Mouse (Mus musculus): ENCODE measurements around the gene Sim2. TPM values are rescaled to one million over a fixed set of nuclear protein-coding genes. Genes with fewer than 3 reads are reported as not detected.

Sim2 gene
- polyA plus RNA-seq, 1 experiment from 2014 or later = 1.8 TPM

DNA sequence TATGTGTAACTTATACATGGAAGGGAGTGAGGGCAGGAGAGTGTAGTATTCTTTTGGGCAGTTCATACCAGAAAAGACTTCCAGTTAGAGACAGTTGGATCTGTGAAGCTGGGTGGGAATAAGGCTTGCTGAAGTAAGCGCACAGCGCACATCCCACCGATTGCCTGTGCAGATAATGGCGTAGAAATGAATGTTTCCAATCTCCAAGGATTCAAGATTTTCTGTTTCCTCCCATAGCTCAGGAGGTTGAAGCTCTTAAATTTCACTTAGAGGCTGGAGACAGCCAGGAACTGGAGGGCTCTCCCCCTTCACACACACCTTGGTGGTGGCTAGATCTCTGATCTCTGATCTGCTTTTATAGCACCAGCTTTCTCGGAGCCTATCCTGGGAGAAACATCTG is 3.1 kb upstream of the Sim2 start:
- no peak for ATAC-seq (ENCODE audit: low FRiP score)
- peaks cover 14% of the 10 kb centered on the region for H3K4me1 ChIP-seq
- 14% methylated on average over 5 of the region's 5 CpGs for WGBS

DNA sequence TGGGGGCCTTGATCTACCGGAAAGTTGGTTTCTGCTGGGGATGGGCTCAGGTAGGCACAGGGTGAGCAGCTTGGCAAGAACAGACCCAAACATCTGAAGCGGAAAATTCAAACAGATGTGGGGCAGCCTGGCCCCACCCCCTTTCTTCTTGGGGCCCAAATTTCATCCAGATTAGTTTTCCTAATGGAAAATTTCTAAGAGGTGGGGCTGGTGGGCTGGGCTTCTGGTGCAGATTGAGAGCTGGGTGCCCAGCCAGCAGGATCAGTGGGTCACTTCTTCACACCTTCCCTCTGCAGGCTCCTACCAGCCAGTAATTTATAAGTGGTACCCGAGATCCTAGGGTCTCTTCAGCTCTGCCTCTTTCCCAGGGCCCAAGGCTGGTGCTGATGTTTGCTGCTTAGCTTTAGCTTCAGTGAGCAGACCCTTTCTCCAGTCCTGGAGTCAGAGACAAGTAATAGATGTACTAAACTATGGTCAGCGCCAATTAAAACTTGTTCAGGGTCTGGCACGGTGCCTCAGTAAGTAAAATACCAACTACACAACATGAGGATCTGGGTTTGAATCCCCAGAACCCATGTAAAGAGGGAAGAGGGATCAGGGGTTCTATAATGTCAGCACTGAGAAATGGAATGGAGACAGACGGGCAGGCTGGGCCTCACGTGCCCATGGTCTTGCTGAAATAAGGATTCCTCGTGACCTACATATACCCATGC is 2.6 kb upstream of the Sim2 start:
- Histone ChIP-seq H3K4me3 (no peak overlapping the region), H3K9me3 (replicated peaks) (no peaks in the 10 kb centered on the region), H3K36me3 (no peaks in the 10 kb centered on the region), H3K9ac (no peak overlapping the region), H3K4me2 (replicated peaks) (no peak overlapping the region), H3K27me3 (peaks cover 93% of the 10 kb centered on the region), H3K4me1 (peaks cover 16% of the 10 kb centered on the region), H3K27ac (no peak overlapping the region)
- no peak for ATAC-seq (ENCODE audit: low FRiP score)
- WGBS = 7% methylated on average over 8 of the region's 8 CpGs

More for the DNA sequence above, 3.1 kb upstream of the Sim2 start:
- Histone ChIP-seq H3K9ac (no peak overlapping the region), H3K4me3 (no peak overlapping the region), H3K27ac (no peak overlapping the region), H3K4me2 (replicated peaks) (no peak overlapping the region), H3K9me3 (replicated peaks) (no peaks in the 10 kb centered on the region), H3K36me3 (no peaks in the 10 kb centered on the region), H3K27me3 (peaks cover 93% of the 10 kb centered on the region)

DNA sequence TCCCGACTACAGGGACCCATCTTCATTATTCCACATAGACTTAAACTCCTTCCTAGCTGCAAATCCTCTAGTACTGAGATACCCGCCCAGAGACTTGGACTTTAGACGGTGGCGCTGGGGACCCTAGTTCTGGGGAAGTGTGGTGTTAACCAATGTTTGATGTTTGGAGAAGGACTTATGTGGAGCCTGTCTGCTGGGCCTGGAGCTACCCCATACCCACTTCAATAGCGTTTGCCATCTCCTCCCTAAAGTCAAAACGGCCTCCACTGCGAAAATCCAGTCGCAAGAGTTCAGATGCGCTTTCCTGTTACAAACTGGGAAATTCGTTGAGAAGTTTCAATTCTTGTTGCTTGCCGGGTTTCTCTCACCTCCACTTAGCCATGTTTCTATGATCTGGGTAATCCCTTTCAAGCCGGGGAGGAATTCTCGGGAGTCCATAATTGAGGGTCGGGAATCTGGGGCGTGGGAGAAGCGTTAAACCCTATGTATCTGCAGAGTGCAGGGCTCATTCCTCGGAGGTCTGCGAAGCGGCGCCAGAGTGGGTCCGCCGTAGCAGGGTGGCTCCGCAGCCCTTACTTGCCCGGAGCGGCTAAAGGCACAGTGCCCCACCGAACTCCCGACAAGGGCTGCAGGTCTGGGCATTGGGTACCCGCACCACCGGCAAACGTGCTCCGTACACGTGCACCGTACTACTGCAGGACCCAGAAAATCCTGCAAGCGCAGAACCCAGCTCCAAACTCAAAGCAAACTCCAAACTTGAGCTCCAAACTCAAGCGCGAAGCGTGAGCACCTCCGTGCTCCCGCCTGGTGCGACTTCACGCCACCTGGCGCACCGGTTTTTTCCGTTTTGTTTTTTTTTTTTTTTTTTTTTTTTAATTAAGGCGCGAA is 1.5 kb upstream of the Sim2 start:
- peaks cover 93% of the 10 kb centered on the region for H3K27me3 ChIP-seq
- H3K9ac ChIP-seq = no peak overlapping the region
- H3K27ac ChIP-seq = no peak overlapping the region
- H3K4me1 ChIP-seq = peaks cover 17% of the 10 kb centered on the region
- no peaks in the 10 kb centered on the region for H3K9me3 ChIP-seq (replicated peaks)
- no peak overlapping the region for H3K4me2 ChIP-seq (replicated peaks)
- no peak overlapping the region for H3K4me3 ChIP-seq
- WGBS = under 1% methylated on average over 46 of the region's 46 CpGs
- H3K36me3 ChIP-seq = no peaks in the 10 kb centered on the region
- ATAC-seq (ENCODE audit: low FRiP score) = no peak

DNA sequence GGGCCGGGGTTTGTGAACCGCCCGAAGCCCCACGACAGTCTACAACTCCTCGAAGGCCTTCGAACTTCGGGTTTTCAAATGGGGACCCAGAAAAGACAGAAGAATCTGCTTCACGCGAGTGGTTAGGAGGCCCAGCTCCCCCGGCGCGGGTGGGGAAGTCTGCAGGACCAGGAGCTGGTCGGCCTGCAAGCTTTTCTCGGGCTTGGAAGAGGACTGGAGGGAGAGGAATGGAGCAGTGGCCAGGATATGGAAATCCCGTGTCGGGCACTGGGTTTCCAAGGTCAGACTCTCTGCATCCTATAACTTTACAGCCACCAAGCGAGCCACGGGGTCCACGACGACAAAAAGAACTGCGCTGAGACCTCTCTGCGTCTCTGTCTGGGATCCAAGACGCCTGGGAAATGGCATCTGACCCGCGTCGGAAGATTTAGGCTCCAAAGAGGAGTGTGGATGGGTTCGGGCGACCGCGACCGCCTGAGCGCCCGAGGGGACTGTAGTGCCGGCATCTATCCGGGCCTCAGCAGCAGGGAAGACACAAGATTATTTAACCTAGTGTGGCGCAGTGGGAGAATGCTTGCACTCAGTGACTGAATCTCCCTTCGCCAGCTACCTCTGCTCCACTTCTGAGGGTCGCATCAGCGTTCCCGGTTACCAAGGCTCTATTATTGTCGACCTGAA is 744 bp upstream of the Sim2 start:
- ATAC-seq (ENCODE audit: low FRiP score) = no peak
- under 1% methylated on average over 41 of the region's 41 CpGs for WGBS
- Histone ChIP-seq H3K9me3 (replicated peaks) (no peaks in the 10 kb centered on the region), H3K27me3 (peaks cover 96% of the 10 kb centered on the region), H3K4me2 (replicated peaks) (no peak overlapping the region), H3K4me1 (peaks cover 17% of the 10 kb centered on the region), H3K9ac (no peak overlapping the region), H3K36me3 (no peaks in the 10 kb centered on the region), H3K27ac (no peak overlapping the region), H3K4me3 (no peak overlapping the region)

DNA sequence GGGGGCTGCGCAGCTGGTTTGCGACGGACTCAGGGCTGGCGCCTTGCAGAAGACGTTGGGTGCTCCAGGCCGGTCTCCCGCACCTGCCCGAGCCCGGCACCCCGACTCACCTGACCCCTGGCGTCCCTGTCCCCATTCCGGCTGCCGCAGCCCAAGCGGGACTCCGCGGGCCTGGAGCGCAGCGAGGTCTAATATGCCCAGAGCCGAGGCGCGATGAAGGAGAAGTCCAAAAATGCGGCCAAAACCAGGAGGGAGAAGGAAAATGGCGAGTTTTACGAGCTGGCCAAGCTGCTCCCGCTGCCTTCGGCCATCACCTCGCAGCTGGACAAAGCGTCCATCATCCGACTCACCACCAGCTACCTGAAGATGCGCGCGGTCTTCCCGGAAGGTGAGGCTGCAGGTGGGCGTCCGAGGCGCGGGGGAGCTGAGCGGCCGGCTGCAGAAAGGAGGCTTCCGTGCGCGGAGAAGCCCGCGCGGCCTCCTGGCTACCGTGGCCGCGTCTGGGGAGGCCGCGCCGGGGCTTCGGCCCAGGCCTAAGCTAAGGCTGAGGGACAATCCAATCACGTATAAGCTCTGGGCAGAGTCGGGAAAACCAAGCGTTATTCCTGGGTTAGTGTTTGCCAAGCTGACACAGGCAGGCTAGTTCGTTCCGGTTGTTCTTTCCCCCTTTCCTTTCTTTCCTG is 1.0 kb downstream of the Sim2 start:
- H3K9me3 ChIP-seq (replicated peaks) = no peaks in the 10 kb centered on the region
- H3K27ac ChIP-seq = no peak overlapping the region
- no peak overlapping the region for H3K9ac ChIP-seq
- H3K4me1 ChIP-seq = peaks cover 15% of the 10 kb centered on the region
- H3K4me2 ChIP-seq (replicated peaks) = peak overlapping the region; percentile 48
- WGBS = under 1% methylated on average over 57 of the region's 57 CpGs
- H3K4me3 ChIP-seq = peak overlapping the region; percentile 27
- H3K36me3 ChIP-seq = no peaks in the 10 kb centered on the region
- peaks cover 99% of the 10 kb centered on the region for H3K27me3 ChIP-seq
- ATAC-seq (ENCODE audit: low FRiP score) = no peak

DNA sequence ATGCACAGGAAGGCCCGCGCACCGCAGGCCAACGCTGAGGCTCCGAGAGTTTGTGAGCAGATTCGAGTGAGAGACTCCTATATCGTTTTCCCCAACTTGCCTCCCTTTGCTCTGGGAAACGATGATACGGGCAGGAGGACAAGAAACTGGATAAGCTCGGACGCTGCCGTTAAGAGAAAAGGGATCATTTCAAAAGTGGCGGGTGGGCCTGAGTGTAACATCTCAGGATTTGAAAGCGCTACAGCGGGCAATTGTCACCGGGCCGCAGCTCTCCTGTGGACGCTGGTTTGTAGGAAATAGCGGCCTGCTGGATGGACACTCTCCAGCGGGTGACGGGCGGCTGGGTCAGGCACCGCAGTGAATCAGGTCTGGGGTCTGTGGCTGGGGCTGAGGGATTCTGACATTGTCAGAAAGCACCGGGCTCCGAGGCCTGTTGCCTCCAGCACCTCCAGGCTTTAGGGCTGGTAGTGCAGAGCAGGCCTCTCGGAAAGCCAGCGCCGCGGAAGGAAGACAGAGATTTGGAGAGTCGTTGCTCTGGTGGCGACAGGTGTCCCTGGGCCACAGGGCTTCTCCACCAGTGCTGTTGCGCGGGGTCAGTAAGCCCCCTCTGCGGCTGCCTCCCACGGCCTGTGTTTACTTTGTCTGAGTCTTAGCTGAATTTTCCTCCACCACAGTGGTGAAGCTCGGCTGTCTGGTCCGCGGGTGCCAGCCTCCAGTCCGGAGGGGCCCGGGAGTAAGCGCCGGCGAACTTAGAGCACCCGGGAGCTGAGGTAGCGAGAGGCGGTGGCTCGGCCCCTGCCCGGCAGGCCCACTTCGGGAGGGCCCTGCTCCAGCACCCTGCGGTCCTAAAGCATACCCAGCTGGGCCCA is 2.2 kb downstream of the Sim2 start:
- H3K27me3 ChIP-seq = peaks cover 99% of the 10 kb centered on the region
- H3K4me3 ChIP-seq = 0 out of 2 replicates have a peak overlapping the region, but pooled peaks have one; percentile 0
- H3K4me1 ChIP-seq = peaks cover 15% of the 10 kb centered on the region
- 1% methylated on average over 50 of the region's 50 CpGs for WGBS
- H3K36me3 ChIP-seq = no peaks in the 10 kb centered on the region
- no peaks in the 10 kb centered on the region for H3K9me3 ChIP-seq (replicated peaks)
- H3K4me2 ChIP-seq (replicated peaks) = no peak overlapping the region
- ATAC-seq (ENCODE audit: low FRiP score) = no peak
- H3K9ac ChIP-seq = no peak overlapping the region
- no peak overlapping the region for H3K27ac ChIP-seq

DNA sequence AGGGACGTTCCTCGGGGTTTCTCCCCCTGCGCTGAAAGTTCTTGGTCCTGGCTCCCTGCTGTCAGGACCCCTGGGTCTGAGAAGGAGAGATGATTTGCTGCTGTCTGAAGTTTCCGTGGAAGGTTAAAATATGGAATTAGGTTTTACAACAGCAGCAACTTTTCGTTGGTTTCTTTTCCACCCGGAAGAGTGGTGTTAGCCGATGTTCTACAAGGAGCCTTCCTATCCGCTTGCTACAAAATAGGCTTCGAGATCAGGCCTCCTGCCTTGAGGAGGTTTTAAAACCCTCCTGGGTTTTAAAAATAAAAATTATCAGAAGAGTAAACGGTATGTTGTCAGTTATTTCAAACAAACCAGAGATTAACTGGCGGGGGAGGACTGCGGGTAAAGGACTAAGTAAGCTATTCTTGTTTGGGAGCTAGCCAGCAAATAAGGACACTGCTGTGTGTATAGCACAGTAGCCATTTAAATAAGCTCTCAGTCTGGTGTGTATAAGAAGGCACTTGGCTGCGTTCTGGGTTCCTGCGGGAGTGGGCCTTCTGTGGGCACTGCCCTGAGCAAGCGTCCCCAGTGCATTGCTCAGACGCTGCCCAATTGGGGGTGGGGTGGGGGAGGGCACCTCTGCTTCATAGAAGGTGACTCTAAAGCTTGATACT is 3.0 kb downstream of the Sim2 start:
- H3K4me3 ChIP-seq = 0 out of 2 replicates have a peak overlapping the region, but pooled peaks have one; percentile 0
- ATAC-seq (ENCODE audit: low FRiP score) = no peak

DNA sequence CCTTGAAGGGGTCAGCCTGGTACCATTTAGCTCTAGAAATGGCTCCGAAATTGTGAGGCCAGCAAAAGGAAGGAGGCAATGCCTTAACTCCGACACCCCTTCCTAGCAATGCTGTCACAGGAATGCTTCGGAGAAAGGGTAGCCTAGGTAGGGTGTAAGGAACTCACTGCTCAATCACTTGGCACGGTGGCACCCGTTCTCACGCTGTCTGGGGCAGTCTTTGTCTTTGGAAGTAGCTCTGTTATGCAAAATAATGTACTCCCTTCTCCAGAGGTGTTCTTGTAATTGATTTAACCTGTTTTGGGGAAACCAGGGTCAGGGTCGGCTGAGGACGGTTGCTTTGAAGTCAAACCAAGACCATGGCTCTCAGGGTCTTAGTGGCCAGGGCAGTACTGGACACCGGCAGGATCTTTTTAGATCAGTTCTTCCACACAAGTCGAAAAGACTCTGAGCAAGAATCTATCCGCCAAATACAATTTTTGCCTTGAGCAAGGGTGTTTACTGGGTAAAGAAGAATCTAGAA is 3.6 kb downstream of the Sim2 start:
- WGBS = 4% methylated on average over 11 of the region's 11 CpGs
- H3K4me2 ChIP-seq (replicated peaks) = no peak overlapping the region
- no peak for ATAC-seq (ENCODE audit: low FRiP score)
- peaks cover 99% of the 10 kb centered on the region for H3K27me3 ChIP-seq
- no peak overlapping the region for H3K9ac ChIP-seq
- H3K4me3 ChIP-seq = no peak overlapping the region
- peaks cover 15% of the 10 kb centered on the region for H3K4me1 ChIP-seq
- H3K27ac ChIP-seq = no peak overlapping the region
- no peaks in the 10 kb centered on the region for H3K36me3 ChIP-seq
- H3K9me3 ChIP-seq (replicated peaks) = no peaks in the 10 kb centered on the region

More for the DNA sequence above, 3.0 kb downstream of the Sim2 start:
- peaks cover 15% of the 10 kb centered on the region for H3K4me1 ChIP-seq
- no peak overlapping the region for H3K27ac ChIP-seq
- H3K27me3 ChIP-seq = peaks cover 99% of the 10 kb centered on the region
- H3K4me2 ChIP-seq (replicated peaks) = no peak overlapping the region
- H3K36me3 ChIP-seq = no peaks in the 10 kb centered on the region
- 4% methylated on average over 16 of the region's 16 CpGs for WGBS
- no peaks in the 10 kb centered on the region for H3K9me3 ChIP-seq (replicated peaks)
- H3K9ac ChIP-seq = no peak overlapping the region

DNA sequence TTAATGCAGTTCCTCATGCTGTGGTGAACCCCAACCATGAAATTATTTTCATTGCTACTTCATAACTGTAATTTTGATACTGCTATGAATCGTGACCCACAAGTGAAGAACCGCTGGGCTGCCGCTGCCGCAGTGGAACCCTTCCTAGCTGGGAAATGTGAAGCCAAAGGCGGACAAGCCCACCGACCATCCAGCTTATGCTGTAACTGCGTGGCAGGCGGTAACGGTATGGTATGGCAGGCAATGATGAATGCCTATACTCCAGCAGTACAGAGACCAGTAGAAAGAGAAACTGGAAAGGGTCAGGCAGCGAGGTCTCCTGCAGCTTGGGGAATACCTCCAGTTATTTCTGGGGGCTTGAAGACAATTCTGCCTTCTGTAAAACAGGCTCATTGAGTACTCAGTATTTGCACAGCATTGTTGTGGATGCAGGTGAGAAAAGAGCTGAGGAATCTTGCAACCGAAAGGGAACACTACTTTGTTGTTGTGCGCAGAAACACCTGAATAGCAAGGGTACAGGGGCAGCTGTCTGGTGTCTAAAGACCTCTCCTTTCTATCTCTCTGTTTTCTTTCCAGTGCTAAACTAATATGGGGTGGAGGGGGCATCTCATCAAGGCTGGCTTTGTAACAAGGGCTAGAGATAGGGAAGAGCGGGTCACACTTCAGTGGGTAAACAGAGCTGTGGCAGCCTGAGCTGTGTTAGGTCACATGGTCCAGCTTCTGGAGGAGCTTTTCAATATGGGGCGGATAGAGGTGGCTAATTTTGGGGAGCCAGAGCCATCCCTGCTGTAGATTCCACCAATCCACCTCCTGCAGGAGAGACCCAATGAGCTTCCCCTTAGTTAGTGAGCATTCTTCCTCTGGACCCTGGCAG is 4.3 kb downstream of the Sim2 start:
- H3K36me3 ChIP-seq = no peaks in the 10 kb centered on the region
- H3K27ac ChIP-seq = no peak overlapping the region
- H3K9me3 ChIP-seq (replicated peaks) = no peaks in the 10 kb centered on the region
- no peak overlapping the region for H3K4me3 ChIP-seq
- ATAC-seq (ENCODE audit: low FRiP score) = no peak
- H3K9ac ChIP-seq = no peak overlapping the region
- no peak overlapping the region for H3K4me2 ChIP-seq (replicated peaks)
- WGBS = 4% methylated on average over 14 of the region's 14 CpGs
- peaks cover 99% of the 10 kb centered on the region for H3K27me3 ChIP-seq
- H3K4me1 ChIP-seq = peaks cover 15% of the 10 kb centered on the region

DNA sequence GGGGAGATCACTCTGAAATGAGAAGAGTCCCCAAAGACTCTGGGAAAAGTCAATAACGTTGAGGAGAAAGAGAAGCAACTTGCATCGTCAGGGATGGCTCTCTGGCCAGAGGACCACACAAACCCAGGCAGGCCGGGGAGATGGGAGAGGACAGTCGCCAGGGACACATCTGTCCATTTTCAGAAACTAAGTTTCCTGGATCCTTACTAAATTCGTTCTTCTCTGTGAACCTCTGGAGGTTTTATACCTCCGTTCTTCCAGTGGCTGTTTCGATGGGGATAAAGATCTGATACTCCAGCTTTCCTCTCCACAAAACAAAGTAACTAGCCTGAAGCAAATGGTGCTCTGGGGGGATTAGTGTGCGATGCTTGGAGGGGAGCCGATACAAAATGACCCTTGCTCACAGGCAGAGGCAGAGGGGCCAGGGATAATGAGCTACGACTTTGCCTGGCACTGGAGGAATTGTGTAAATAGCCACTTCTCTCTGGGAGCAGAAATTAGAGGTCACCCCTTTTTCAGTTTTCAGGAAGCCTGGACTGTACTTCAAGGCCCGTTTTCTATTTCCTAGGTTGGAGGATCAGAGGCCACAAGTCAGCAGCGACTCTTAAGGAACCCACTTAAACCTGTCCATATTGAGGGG is 7.9 kb downstream of the Sim2 start:
- no peak for ATAC-seq (ENCODE audit: low FRiP score)
- Histone ChIP-seq H3K4me1 (no peaks in the 10 kb centered on the region), H3K4me3 (no peak overlapping the region), H3K36me3 (no peaks in the 10 kb centered on the region), H3K27ac (no peak overlapping the region), H3K4me2 (replicated peaks) (no peak overlapping the region), H3K9me3 (replicated peaks) (no peaks in the 10 kb centered on the region), H3K9ac (no peak overlapping the region), H3K27me3 (peaks cover 92% of the 10 kb centered on the region)
- under 1% methylated on average over 12 of the region's 12 CpGs for WGBS

All from hindbrain, embryonic 12.5 days (tissue).